Mouse (Mus musculus): ENCODE measurements at regions not wholly inside any gene's neighbourhood (a gene's known extent, or its start where the extent isn't known, plus 50 kb on each side); places are given as distances from the start of the nearest gene placed in this dataset.

GRCm38 (mm10) chr3:141051685-141052084 lies 160.5 kb downstream of the Pdha2 start:
- Histone ChIP-seq H3K4me3 (replicated peaks; ENCODE audit: low read depth, low read length) (no peak overlapping the region), H3K9me3 (ENCODE audit: control insufficient read depth, low read length) (no peaks in the 10 kb centered on the region), H3K27ac (replicated peaks; ENCODE audit: low read depth, low read length) (no peak overlapping the region), H3K36me3 (ENCODE audit: control insufficient read depth, insufficient read depth, low read length) (no peaks in the 10 kb centered on the region), H3K4me1 (ENCODE audit: control insufficient read depth, insufficient read depth, low read length) (no peaks in the 10 kb centered on the region), H3K27me3 (ENCODE audit: control insufficient read depth, insufficient read depth, low read length) (no peaks in the 10 kb centered on the region), H3K9ac (replicated peaks; ENCODE audit: low read length) (no peak overlapping the region), H3K4me2 (ENCODE audit: low read length) (no peak overlapping the region)
- no peak for DNase-seq
- ATAC-seq (ENCODE audit: low FRiP score, low TSS enrichment), result no peak
- WGBS, result 84% methylated on average over 2 of the region's 2 CpGs

DNA sequence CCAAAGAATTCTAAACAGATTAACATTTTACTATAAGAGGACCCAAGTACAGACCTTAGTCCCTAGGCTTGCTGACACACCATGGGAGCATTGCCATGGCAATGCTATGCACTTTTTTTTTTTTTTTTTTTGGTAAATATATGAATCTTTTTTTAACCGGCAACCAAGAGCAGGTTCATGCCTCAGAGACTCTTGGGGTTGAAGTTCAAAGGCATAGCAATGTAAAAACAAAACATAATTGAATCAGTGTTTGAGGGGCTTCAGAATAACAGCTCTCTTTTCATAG lies 197.9 kb downstream of the Pdha2 start:
- H3K4me1 ChIP-seq (ENCODE audit: control insufficient read depth, insufficient read depth, low read length), result no peaks in the 10 kb centered on the region
- H3K27ac ChIP-seq (replicated peaks; ENCODE audit: low read depth, low read length), result no peak overlapping the region
- 53% methylated on average over 1 of the region's 1 CpGs for WGBS
- no peaks in the 10 kb centered on the region for H3K9me3 ChIP-seq (ENCODE audit: control insufficient read depth, low read length)
- H3K36me3 ChIP-seq (ENCODE audit: control insufficient read depth, insufficient read depth, low read length), result no peaks in the 10 kb centered on the region
- ATAC-seq (ENCODE audit: low FRiP score, low TSS enrichment) (no peak), DNase-seq (no peak)
- no peak overlapping the region for H3K9ac ChIP-seq (replicated peaks; ENCODE audit: low read length)
- no peaks in the 10 kb centered on the region for H3K27me3 ChIP-seq (ENCODE audit: control insufficient read depth, insufficient read depth, low read length)
- no peak overlapping the region for H3K4me3 ChIP-seq (replicated peaks; ENCODE audit: low read depth, low read length)
- no peak overlapping the region for H3K4me2 ChIP-seq (ENCODE audit: low read length)

GRCm38 (mm10) chr3:141013521-141014261 lies 198.5 kb downstream of the Pdha2 start:
- Histone ChIP-seq H3K4me2 (ENCODE audit: low read length) (no peak overlapping the region), H3K9ac (replicated peaks; ENCODE audit: low read length) (no peak overlapping the region), H3K4me3 (replicated peaks; ENCODE audit: low read depth, low read length) (no peak overlapping the region), H3K9me3 (ENCODE audit: control insufficient read depth, low read length) (no peaks in the 10 kb centered on the region), H3K27me3 (ENCODE audit: control insufficient read depth, insufficient read depth, low read length) (no peaks in the 10 kb centered on the region), H3K36me3 (ENCODE audit: control insufficient read depth, insufficient read depth, low read length) (no peaks in the 10 kb centered on the region), H3K27ac (replicated peaks; ENCODE audit: low read depth, low read length) (no peak overlapping the region), H3K4me1 (ENCODE audit: control insufficient read depth, insufficient read depth, low read length) (no peaks in the 10 kb centered on the region)
- DNase-seq, result no peak
- ATAC-seq (ENCODE audit: low FRiP score, low TSS enrichment), result 0 out of 2 replicates have a peak, but pooled peaks have one; percentile 35
- 52% methylated on average over 8 of the region's 8 CpGs for WGBS

- ATAC-seq (ENCODE audit: low FRiP score, low TSS enrichment), result peak; percentile 3; the same call in 1 of the 2 replicates
- no peaks in the 10 kb centered on the region for H3K9me3 ChIP-seq (ENCODE audit: control insufficient read depth, low read length)
- no peaks in the 10 kb centered on the region for H3K36me3 ChIP-seq (ENCODE audit: control insufficient read depth, insufficient read depth, low read length)
- no peak overlapping the region for H3K4me3 ChIP-seq (replicated peaks; ENCODE audit: low read depth, low read length)
- WGBS, result 63% methylated on average over 1 of the region's 1 CpGs
- no peak for DNase-seq
- no peaks in the 10 kb centered on the region for H3K27me3 ChIP-seq (ENCODE audit: control insufficient read depth, insufficient read depth, low read length)
- H3K9ac ChIP-seq (replicated peaks; ENCODE audit: low read length), result no peak overlapping the region
- H3K4me1 ChIP-seq (ENCODE audit: control insufficient read depth, insufficient read depth, low read length), result no peaks in the 10 kb centered on the region
- H3K27ac ChIP-seq (replicated peaks; ENCODE audit: low read depth, low read length), result no peak overlapping the region
- no peak overlapping the region for H3K4me2 ChIP-seq (ENCODE audit: low read length)
Measured at GRCm38 (mm10) chr3:141012976-141013375, 199.2 kb downstream of the Pdha2 start.

- DNase-seq (no peak), ATAC-seq (ENCODE audit: low FRiP score, low TSS enrichment) (no peak)
- no peaks in the 10 kb centered on the region for H3K36me3 ChIP-seq (ENCODE audit: control insufficient read depth, insufficient read depth, low read length)
- no peak overlapping the region for H3K4me2 ChIP-seq (ENCODE audit: low read length)
- H3K4me3 ChIP-seq (replicated peaks; ENCODE audit: low read depth, low read length), result no peak overlapping the region
- H3K27ac ChIP-seq (replicated peaks; ENCODE audit: low read depth, low read length), result no peak overlapping the region
- no peak overlapping the region for H3K9ac ChIP-seq (replicated peaks; ENCODE audit: low read length)
- H3K9me3 ChIP-seq (ENCODE audit: control insufficient read depth, low read length), result no peaks in the 10 kb centered on the region
- 80% methylated on average over 2 of the region's 2 CpGs for WGBS
- no peaks in the 10 kb centered on the region for H3K27me3 ChIP-seq (ENCODE audit: control insufficient read depth, insufficient read depth, low read length)
- no peaks in the 10 kb centered on the region for H3K4me1 ChIP-seq (ENCODE audit: control insufficient read depth, insufficient read depth, low read length)
Measured at GRCm38 (mm10) chr3:141008792-141009191, 203.4 kb downstream of the Pdha2 start.

DNA sequence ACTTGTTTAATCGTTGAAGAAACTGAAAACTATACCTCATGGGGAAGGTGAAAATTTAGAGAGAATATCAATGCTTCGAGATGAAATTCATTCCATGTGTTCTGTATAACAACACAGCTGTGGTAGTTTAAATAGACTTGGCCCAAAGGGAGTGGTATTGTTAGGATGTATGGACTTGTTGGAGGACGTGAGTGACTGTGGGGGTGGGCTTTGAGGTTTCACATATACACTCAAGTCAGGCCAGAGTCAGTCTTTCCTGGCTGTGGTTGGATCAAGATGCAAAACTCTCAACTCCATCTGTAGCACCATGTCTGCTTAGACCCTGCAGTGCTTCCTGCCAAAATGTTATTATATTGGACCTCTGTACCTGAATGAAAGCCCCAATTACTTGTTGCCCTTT lies 206.3 kb downstream of the Pdha2 start:
- Histone ChIP-seq H3K9ac (replicated peaks; ENCODE audit: low read length) (no peak overlapping the region), H3K4me2 (ENCODE audit: low read length) (no peak overlapping the region), H3K9me3 (ENCODE audit: control insufficient read depth, low read length) (no peaks in the 10 kb centered on the region), H3K4me3 (replicated peaks; ENCODE audit: low read depth, low read length) (no peak overlapping the region), H3K27me3 (ENCODE audit: control insufficient read depth, insufficient read depth, low read length) (no peaks in the 10 kb centered on the region), H3K27ac (replicated peaks; ENCODE audit: low read depth, low read length) (no peak overlapping the region), H3K4me1 (ENCODE audit: control insufficient read depth, insufficient read depth, low read length) (no peaks in the 10 kb centered on the region), H3K36me3 (ENCODE audit: control insufficient read depth, insufficient read depth, low read length) (no peaks in the 10 kb centered on the region)
- no peak for ATAC-seq (ENCODE audit: low FRiP score, low TSS enrichment)
- 80% methylated on average over 3 of the region's 3 CpGs for WGBS
- no peak for DNase-seq

DNA sequence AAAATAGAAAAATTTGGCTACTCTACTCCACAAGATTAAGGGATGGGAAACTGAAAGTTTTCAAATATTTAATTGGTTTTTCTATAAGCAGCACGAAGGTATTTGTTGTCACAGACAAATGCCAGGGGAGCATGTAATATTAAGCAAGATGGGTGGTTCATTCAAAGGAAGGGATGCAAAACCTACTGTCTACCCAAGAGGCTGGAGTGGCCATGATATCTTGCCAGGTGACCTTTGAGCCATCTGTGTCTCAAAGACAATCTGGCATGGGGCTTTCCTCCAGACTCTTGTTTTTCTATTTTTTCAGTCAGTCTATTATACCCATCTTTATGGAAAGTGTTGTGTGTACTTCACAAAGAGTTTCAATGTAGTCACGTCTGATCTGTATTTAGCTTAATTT lies 208.6 kb downstream of the Pdha2 start:
- ATAC-seq (ENCODE audit: low FRiP score, low TSS enrichment), result no peak
- DNase-seq, result no peak
- H3K4me1 ChIP-seq (ENCODE audit: control insufficient read depth, insufficient read depth, low read length), result no peaks in the 10 kb centered on the region
- H3K9me3 ChIP-seq (ENCODE audit: control insufficient read depth, low read length), result no peaks in the 10 kb centered on the region
- no peak overlapping the region for H3K9ac ChIP-seq (replicated peaks; ENCODE audit: low read length)
- H3K4me3 ChIP-seq (replicated peaks; ENCODE audit: low read depth, low read length), result no peak overlapping the region
- H3K4me2 ChIP-seq (ENCODE audit: low read length), result no peak overlapping the region
- H3K27ac ChIP-seq (replicated peaks; ENCODE audit: low read depth, low read length), result no peak overlapping the region
- H3K27me3 ChIP-seq (ENCODE audit: control insufficient read depth, insufficient read depth, low read length), result no peaks in the 10 kb centered on the region
- no peaks in the 10 kb centered on the region for H3K36me3 ChIP-seq (ENCODE audit: control insufficient read depth, insufficient read depth, low read length)
- WGBS, result 79% methylated on average over 2 of the region's 2 CpGs

- Histone ChIP-seq H3K4me2 (ENCODE audit: low read length) (no peak overlapping the region), H3K27me3 (ENCODE audit: control insufficient read depth, insufficient read depth, low read length) (no peaks in the 10 kb centered on the region), H3K27ac (replicated peaks; ENCODE audit: low read depth, low read length) (no peak overlapping the region), H3K36me3 (ENCODE audit: control insufficient read depth, insufficient read depth, low read length) (no peaks in the 10 kb centered on the region), H3K9ac (replicated peaks; ENCODE audit: low read length) (no peak overlapping the region), H3K4me1 (ENCODE audit: control insufficient read depth, insufficient read depth, low read length) (no peaks in the 10 kb centered on the region), H3K9me3 (ENCODE audit: control insufficient read depth, low read length) (no peaks in the 10 kb centered on the region), H3K4me3 (replicated peaks; ENCODE audit: low read depth, low read length) (no peak overlapping the region)
- DNase-seq (no peak), ATAC-seq (ENCODE audit: low FRiP score, low TSS enrichment) (no peak)
- WGBS, result 82% methylated on average over 5 of the region's 5 CpGs
Measured at GRCm38 (mm10) chr3:140988247-140988646, 223.9 kb downstream of the Pdha2 start.

DNA sequence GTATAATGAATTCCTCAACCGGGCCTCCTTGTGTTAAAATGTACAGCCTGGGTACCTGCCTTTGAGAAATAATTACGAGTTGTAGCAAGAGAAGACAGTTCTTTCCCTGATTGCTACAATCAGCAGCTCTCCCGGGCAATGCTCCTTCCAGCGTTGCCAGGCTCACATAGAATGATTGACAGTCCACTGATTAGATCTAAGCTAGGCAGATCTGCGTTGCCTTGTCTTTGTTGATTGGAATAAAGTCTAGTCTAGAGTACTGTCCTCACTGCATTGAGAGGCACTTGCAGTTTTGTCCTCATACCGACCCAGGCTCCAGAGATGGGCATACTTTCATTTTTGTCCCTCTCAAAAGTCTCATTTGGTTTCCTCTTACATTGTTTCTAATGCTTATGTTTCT lies 238.6 kb downstream of the Pdha2 start:
- H3K9me3 ChIP-seq (ENCODE audit: control insufficient read depth, low read length), result no peaks in the 10 kb centered on the region
- H3K9ac ChIP-seq (replicated peaks; ENCODE audit: low read length), result no peak overlapping the region
- ATAC-seq (ENCODE audit: low FRiP score, low TSS enrichment) (no peak), DNase-seq (peak; percentile 34)
- no peaks in the 10 kb centered on the region for H3K36me3 ChIP-seq (ENCODE audit: control insufficient read depth, insufficient read depth, low read length)
- no peak overlapping the region for H3K4me2 ChIP-seq (ENCODE audit: low read length)
- no peak overlapping the region for H3K27ac ChIP-seq (replicated peaks; ENCODE audit: low read depth, low read length)
- H3K27me3 ChIP-seq (ENCODE audit: control insufficient read depth, insufficient read depth, low read length), result no peaks in the 10 kb centered on the region
- no peak overlapping the region for H3K4me3 ChIP-seq (replicated peaks; ENCODE audit: low read depth, low read length)
- 47% methylated on average over 6 of the region's 6 CpGs for WGBS
- no peaks in the 10 kb centered on the region for H3K4me1 ChIP-seq (ENCODE audit: control insufficient read depth, insufficient read depth, low read length)
